Mouse (Mus musculus) right cerebral cortex, postnatal 10 days (tissue): ENCODE data around the gene Tbl2.
A peak's percentile ranks its signal among the peaks of the same experiment; 100 is the strongest.

Experiments used
- DNase-seq, 2 experiments: peaks; one replicate each; pipeline ENCODE4 v3.0.0; 2021; ENCODE audit warnings: low spot score in 2 of 2

Tbl2 gene

DNA sequence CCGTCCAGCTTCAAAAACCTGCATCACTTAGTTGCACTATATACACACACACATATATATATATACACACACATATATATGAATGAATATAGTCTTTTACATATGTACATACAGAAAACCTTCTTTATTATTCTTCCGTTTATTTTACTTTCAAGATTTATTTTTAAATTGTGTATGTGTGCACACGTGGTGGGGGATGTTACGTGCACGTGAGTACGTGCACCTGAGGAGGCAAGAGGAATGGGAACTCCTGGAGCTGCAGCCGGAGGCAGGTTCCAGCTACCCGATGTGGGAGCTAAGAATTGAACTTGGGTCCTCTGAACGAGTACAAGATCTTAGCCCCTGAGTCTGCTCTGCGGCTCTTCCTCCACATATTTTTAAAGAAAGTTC is 36.8 kb downstream of the Tbl2 start:
- no peak for DNase-seq

DNA sequence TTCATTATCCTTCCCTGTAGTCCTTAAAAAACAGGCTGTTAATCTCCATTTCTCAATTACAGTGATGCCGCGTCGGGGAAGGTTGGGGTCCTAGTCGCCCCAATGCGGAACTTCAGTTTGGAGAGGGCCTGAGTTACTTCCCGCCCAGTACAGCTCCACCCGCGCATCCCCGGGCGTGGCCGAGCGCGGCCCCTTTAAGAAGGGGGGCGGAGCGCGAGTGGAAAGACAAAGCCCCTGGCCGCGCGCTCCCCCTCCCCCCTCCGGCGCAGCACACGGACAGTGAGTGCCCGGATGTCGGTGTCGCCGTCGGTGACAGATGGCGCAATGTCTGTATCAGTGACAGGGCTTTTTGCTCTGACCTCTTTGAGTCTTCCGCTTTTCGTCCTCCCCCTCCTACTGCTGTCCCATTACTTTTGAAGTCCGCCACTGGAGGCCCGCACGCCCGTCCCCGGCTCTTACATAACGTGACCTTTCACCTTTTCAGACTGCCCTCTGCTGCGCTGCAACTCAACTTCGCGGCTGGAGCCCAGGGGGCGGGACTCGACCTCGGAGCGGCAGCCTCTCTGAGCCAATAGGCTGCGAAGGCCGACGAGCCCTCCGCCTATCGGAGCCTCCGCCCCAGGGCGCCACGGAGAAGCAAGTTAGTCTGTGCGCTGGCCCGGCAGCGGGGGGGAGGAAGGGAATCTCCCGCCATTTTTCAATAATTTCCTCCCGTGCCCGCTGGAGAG is 37.3 kb downstream of the Tbl2 start, which contains the start of gene Baz1b:
TSS of gene Baz1b (plus strand) at position 644 of the 728 bp plus-strand sequence.
- DNase-seq: peak; percentile 99

DNA sequence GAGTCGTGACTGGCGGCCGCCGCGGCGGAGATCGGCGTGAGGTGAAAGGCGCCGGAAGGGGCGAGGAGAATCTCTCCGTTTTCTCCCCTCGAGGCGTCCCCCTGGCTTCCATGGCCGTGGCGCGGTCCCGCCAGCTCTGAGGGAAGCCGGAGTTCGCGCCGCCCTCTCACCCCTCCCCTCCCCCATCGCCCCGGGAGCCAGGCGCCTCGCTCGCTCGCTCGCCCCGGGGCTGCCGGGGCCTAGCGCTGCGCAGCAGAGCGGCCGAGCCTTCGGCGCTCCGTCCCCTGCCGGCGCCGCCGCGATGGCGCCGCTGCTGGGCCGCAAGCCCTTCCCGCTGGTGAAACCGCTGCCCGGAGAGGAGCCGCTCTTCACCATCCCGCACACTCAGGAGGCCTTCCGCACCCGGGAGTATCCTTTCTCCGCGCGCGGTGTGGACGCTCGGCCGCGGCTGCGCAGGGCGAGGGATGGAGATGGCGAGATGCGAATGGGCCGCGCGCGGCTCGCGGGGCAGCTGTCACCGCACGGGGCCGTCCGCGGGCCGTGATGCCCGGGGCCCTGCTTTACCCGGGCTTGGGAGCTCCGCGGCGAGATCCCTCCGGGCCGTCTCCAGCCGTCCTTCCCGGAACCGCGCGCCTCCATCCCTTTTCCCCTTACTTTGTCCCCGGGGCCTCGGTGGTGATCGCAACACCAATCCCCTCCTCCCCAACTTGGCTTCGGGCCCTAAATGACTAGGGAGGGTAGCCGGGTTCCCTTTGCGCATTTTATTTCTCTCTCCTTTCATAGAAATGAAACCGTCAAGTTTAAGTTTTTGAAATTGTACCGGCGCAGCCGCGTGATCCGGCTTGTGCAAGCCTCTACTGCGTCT is 38.1 kb downstream of the Tbl2 start:
- peak; percentile 49 to 57 for DNase-seq

DNA sequence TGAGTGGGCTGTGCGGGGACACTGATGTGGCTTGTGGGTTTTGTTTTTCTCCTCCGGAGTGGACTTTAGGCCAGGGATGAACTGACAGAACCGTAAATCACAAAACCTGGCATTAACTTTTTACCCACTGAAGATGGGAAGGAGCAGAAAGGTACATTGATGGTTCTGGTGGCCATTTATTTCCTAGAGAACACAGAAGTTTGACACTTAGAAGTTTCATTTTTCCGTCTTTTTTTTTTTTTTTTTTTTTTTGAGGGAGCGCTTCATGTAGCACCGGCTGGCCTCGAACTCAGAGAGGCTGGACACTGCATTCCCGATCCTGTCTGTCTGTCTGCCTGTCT is 38.7 kb downstream of the Tbl2 start:
- no peak for DNase-seq

DNA sequence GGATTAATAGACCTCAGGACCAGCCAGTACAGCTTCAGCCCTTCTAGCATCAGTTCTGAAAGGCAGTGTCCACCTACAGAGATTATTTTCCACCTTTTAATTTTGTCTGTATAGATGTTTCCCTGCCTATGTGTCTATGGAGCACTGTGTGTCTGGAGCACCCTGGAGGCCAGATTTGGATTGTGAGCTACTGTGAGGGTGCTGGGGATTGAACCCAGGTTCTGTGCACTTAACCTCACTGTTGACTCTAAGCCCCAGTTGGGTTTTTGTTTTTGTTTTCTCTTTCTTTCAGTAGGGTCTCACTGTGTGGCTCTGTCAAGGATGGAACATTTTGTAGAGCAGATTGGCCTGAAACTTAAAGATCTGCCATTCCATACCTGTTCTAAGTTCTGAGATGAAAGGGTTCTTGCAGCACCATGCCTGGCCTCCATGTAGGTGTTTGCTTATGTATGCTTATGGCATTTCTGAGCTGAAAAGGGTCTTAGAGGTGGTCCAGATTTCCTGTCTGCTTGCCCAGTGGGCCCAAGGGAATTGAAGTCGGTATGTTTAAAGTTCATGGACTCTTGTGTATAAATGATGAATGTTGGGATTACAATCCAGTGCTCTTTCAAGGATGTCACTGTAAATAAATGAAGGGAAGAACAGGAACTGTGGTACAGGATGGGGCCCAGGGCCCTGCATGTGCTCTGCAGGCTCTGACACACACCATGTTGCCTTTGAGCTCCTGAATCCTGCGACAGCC is 40.0 kb downstream of the Tbl2 start:
- no peak for DNase-seq

DNA sequence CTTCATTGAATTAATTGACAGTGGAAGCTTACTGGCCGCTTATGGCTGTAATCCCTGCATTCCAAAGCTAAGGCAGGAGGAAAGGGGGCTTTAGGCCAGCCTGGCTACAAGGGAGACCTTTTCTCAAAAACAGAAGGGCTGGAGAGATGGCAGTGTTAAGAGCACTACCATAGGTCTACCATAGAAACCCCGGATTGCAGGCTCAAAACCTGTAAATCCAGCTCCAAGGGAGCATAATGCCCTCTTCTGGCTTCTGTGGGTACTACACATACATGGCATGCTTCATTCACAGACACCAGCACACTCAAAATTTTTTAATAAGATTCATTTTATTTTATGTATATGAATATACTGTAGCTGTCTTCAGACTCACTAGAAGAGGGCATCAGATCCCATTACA is 42.2 kb downstream of the Tbl2 start:
- DNase-seq: peak; percentile 60 to 69

DNA sequence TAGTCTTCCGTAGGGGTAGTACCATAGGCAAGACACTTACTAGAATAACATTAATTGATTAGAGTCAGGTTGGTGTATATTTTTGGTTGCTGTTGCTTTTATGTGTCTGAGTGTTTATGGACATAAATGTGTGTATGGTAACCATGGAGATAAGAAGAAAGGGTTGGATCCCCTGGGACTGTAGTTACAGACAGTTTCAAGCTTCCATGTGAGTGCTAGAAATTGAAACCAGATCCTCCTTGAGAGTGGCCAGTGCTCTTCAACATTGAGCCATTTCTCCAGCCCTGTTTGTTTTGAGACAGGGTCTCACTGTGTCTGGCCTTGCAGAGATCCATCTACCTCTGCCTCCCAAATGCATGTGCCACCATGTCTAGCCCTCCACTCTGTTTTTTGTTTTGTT is 43.0 kb downstream of the Tbl2 start:
- no peak for DNase-seq

DNA sequence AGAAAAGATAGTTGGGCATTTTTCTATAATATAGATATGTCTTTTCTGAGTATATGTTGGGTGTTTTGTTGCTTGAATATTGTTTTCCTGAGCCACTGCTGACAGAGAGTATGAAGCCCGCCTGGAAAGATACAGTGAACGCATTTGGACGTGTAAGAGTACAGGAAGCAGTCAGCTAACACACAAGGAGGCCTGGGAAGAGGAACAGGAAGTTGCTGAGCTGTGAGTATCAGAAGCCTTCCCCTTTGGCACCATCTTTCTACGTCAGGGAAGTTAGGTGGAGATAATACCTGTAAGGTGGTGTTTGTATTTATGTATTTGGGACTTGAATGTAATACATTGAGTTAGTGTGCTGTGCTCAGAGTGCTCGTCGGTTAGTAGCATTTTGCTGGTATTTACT is 46.9 kb downstream of the Tbl2 start:
- no peak for DNase-seq

DNA sequence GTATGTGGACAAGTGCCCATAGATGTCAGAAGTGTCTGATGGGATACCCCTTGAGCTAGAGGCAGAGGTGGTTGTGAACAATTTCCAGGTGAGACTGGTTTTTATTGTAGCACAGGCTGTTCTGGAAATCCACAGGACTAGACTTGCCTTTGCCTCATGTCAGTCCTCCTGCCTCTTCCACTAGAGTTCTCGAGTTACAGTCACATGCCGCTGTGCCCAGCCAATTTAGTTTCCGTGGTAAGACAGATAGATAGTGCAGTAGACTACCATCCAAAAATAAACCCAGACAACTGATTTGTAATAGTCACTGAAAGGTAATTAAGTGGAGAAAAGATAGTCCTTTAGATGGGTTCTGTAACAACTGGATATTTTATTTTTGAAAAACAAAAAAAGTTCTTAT is 53.3 kb downstream of the Tbl2 start:
- DNase-seq: no peak

DNA sequence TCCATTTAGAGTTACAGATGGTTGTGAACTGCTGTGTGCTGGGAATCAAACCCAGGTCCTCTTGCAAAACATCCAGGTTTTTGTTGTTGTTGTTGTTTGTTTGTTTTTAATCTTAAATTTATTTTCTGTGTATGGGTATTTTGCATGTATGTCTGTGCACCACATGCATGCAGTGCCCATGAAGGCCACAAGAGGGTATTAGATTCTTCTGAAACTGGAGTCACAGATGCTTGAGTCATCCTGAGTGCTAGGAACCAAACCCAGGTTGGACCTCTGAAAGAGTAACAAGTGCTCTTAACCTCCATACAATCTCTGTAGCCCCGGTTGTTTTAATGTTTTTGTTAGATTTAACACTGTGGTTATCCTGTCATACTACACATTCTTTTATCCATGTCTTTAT is 58.7 kb downstream of the Tbl2 start:
- no peak for DNase-seq
